Mouse (Mus musculus) megakaryocyte, embryonic 14.5 days (primary cell): ENCODE results near the gene Ankdd1a.

Experiments
- FLI1 ChIP-seq: IDR thresholded peaks from 2 replicates; pipeline ENCODE4 v1.6.1; 2012; ENCODE audit warnings: low read length, inconsistent platforms, mixed read lengths
- GATA1 ChIP-seq: IDR thresholded peaks from 3 replicates; pipeline ENCODE4 v1.6.1; 2012; ENCODE audit warnings: mixed read lengths, low read length, inconsistent platforms, borderline replicate concordance

DNA sequence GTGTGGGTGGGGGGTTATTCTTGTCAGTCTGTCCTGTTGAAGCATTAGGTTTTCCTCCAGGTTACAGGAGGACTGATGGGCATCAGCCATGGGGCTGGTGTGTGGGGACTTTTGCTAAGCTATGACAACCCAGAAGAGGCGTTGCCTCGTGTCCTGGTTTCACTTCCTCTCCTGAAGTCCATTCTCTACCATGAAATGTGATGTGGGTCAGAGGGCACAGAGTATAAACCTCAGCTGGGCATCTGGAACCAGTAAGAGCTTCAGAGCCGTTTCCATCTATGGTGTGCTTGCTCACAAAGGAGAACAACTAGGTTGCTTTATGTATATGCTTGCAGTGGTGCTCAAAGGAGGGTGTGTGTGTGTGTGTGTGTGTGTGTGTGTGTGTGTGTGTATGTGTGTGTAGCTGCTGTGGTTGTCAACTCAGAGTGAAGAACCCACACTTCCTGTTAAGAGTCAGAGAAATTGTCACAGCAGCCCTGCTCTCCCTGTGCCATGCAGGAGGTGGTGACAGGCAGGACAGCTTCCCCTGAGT, 15.3 kb upstream of the Ankdd1a start:
- TF ChIP-seq GATA1 (no peak), FLI1 (no peak)
